Mouse (Mus musculus) C2C12 (cell line): ENCODE measurements at regions not wholly inside any gene's neighbourhood (a gene's known extent, or its start where the extent isn't known, plus 50 kb on each side); places are given as distances from the start of the nearest gene placed in this dataset.

Source experiments
- H3K27me3 ChIP-seq: one replicate; pipeline ENCODE4 v1.6.1; 2011; ENCODE audit not compliant: control insufficient read depth, insufficient read depth, insufficient read length
- H3K36me3 ChIP-seq: one replicate; pipeline ENCODE4 v1.6.1; 2011; ENCODE audit not compliant: control insufficient read depth, insufficient read depth
- H3K4me3 ChIP-seq: one replicate; pipeline ENCODE4 v1.5.1; 2011; ENCODE audit warnings: mild to moderate bottlenecking, control low read depth; ENCODE audit not compliant: poor library complexity, insufficient read depth, severe bottlenecking
- H3K79me2 ChIP-seq: one replicate; pipeline ENCODE4 v1.6.1; 2011; ENCODE audit not compliant: control insufficient read depth, insufficient read depth
- H3K79me3 ChIP-seq: one replicate; pipeline ENCODE4 v1.6.1; 2011; ENCODE audit warnings: low read depth, control low read depth
- H3ac ChIP-seq: one replicate; pipeline ENCODE3; 2011; ENCODE audit warnings: low read depth; ENCODE audit not compliant: control insufficient read depth, insufficient read length
- CEBPB ChIP-seq: IDR thresholded peaks from one replicate; pipeline ENCODE4 v1.6.1; 2011; ENCODE audit warnings: low read depth, mild to moderate bottlenecking, control low read depth, moderate library complexity
- CTCF ChIP-seq: IDR thresholded peaks from one replicate; pipeline ENCODE4 v1.5.1; 2011; ENCODE audit not compliant: control insufficient read depth, insufficient read depth, insufficient read length
- FOSL1 ChIP-seq: IDR thresholded peaks from one replicate; pipeline ENCODE4 v1.8.0; 2011; ENCODE audit warnings: mild to moderate bottlenecking, low read length; ENCODE audit not compliant: poor library complexity, insufficient read depth, severe bottlenecking
- MAX ChIP-seq: IDR thresholded peaks from one replicate; pipeline ENCODE4 v1.6.1; 2011; ENCODE audit warnings: mild to moderate bottlenecking, control low read depth
- MYOD1 ChIP-seq: IDR thresholded peaks from one replicate; pipeline ENCODE4 v1.6.1; 2011; ENCODE audit warnings: low read depth; ENCODE audit not compliant: control insufficient read depth, insufficient read length
- MYOG ChIP-seq: IDR thresholded peaks from one replicate; pipeline ENCODE4 v1.6.1; 2011; ENCODE audit not compliant: control insufficient read depth, insufficient read length; ENCODE audit errors: extremely low read depth
- USF1 ChIP-seq: IDR thresholded peaks from one replicate; pipeline ENCODE4 v1.6.1; 2011; ENCODE audit warnings: low read depth, mild to moderate bottlenecking, control low read depth, moderate library complexity

DNA sequence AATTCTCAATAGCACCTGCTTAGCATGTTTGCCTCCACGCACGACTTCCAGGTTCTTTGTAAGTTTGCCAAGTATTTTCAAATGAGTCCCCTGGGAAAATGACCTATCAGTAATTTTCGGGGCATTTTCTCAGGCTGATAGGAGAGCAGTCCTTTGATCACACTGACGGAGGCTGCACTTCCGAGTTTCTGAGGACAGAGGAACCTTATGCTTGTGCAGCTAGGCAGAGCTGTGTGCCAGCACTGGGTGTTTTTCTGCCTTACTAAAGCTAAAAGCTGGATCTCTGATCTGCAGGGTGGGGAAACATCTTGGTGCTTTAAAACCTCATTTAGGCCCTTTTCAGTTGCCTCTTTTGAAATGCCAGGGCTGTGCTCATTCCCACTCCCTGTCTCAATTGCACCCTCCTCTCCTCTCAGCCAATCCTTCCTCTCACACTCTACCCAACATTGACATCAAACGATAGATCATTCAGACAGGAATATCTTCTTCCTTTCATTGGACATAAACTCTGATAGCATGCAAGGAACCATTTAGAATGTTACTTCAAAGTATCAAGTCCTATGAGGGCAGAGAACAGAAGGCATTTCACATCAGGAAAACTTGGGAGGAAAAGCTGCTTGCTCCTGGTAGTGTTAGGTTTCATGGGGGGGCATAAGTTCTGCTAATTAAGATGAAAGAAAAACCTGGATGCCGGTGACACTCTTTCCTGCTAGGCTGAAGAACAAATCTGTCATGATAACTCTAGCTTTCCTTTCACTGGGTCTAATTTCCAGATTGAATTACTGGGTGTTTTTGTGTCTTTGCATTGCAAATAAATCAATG is 95.3 kb downstream of the Lurap1l start:
- Histone ChIP-seq H3K36me3 (no peaks in the 10 kb centered on the region), H3K4me3 (no peak overlapping the region), H3K79me3 (no peaks in the 10 kb centered on the region), H3K79me2 (no peaks in the 10 kb centered on the region), H3ac (no peak overlapping the region), H3K27me3 (no peaks in the 10 kb centered on the region)
- TF ChIP-seq FOSL1 (no peak), CTCF (no peak), MAX (no peak), USF1 (no peak)

DNA sequence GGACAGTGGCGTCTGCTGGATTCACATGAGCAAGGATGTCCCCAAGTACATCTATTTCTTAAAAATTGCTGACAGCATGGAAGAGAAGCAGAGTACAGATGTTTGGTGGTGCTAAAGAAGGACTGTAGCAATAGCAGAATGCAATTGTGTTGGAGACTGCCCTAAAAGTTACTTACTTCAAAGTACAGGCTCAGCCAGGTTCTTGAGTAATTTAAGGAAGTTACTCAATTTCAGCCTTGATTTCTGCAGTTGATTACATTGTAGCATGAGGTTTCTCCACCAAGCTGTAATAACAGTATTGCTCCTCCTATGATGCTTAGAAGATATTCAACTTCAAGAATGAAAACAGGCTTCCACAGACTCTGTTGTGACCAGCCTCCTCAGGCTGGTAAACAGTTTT is 96.1 kb downstream of the Lurap1l start:
- Histone ChIP-seq H3K4me3 (no peak overlapping the region), H3K79me3 (no peaks in the 10 kb centered on the region), H3ac (no peak overlapping the region), H3K27me3 (no peaks in the 10 kb centered on the region), H3K79me2 (no peaks in the 10 kb centered on the region), H3K36me3 (no peaks in the 10 kb centered on the region)
- TF ChIP-seq FOSL1, result no peak
- no peak for TF ChIP-seq USF1
- no peak for TF ChIP-seq MAX

DNA sequence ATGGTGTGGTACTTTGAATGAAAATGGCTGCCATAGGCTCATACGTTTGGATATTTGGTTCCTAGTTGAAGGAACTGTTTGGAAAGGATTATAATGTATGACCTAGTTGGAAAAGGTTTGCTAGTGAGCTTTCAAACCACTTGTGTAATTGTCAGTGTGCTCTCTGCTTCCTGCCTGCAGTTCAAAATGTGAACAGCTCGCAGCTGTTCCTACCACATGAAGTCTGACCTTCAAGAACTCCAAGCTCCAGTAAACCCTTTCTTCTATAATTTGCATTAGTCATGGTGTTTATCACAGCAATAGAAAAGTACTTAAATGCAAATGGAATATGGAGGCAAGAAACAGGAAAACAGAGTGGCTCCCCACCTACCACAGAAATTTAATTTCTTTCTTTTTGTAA is 111.4 kb downstream of the Lurap1l start:
- no peaks in the 10 kb centered on the region for H3K79me2 ChIP-seq
- no peaks in the 10 kb centered on the region for H3K27me3 ChIP-seq
- no peaks in the 10 kb centered on the region for H3K79me3 ChIP-seq
- TF ChIP-seq CTCF (no peak), MYOD1 (no peak), USF1 (no peak)
- H3K36me3 ChIP-seq, result no peaks in the 10 kb centered on the region
- no peak overlapping the region for H3ac ChIP-seq
- no peak overlapping the region for H3K4me3 ChIP-seq

DNA sequence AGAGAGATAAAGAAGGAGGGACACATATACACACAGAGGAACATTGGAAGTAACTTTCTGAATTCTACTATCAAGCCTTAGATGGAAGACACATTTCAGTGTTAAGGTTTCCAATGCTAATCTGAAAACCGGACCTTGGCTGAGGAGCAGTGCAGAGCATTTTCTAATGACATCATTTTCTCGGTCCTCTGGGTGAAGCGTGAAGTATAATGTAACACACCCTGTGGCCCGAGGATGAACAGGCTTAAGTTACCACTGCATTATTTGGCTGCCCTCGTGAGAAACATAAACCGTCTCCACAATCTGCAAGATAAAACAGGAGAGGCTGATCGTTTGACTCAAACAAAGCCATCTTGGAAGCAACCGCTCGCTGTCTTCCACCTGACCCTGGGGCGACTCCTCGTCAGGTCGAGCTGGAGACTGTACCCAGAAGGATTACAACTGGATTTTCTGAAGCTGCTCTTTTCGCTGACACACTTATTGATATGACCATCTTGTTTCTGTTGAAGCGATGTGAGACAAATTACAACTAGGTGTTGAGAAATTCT is 113.1 kb downstream of the Lurap1l start:
- Histone ChIP-seq H3K79me3 (no peaks in the 10 kb centered on the region), H3K27me3 (no peaks in the 10 kb centered on the region), H3ac (no peak overlapping the region), H3K4me3 (no peak overlapping the region), H3K36me3 (no peaks in the 10 kb centered on the region), H3K79me2 (no peaks in the 10 kb centered on the region)
- TF ChIP-seq USF1 (no peak), CTCF (no peak), FOSL1 (no peak), MYOG (no peak), CEBPB (no peak), MYOD1 (no peak), MAX (no peak)

DNA sequence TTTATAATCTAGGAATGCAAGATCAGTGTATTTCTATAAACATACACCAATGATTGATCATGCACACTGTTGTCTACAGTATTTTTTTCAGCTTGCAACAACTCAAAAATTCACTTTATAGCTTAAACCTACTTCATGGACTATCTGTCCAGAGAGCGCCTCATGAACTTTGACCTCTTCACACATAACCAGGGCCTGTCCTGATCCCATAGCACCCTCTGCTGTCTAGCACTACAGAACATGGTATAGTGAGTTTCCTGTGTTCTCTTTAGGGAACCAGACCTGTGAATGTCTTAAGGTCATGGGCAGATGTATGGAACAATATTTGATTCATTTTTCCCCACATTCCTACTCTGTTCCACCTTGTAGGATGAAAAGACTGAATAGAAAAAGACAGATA is 117.1 kb downstream of the Lurap1l start:
- no peak overlapping the region for H3K4me3 ChIP-seq
- H3K79me3 ChIP-seq, result no peaks in the 10 kb centered on the region
- H3ac ChIP-seq, result no peak overlapping the region
- H3K36me3 ChIP-seq, result no peaks in the 10 kb centered on the region
- H3K79me2 ChIP-seq, result no peaks in the 10 kb centered on the region
- no peak for TF ChIP-seq MAX
- TF ChIP-seq USF1, result no peak
- no peak for TF ChIP-seq CTCF
- TF ChIP-seq MYOG, result no peak
- no peak for TF ChIP-seq CEBPB
- TF ChIP-seq FOSL1, result no peak
- TF ChIP-seq MYOD1, result no peak
- no peaks in the 10 kb centered on the region for H3K27me3 ChIP-seq

DNA sequence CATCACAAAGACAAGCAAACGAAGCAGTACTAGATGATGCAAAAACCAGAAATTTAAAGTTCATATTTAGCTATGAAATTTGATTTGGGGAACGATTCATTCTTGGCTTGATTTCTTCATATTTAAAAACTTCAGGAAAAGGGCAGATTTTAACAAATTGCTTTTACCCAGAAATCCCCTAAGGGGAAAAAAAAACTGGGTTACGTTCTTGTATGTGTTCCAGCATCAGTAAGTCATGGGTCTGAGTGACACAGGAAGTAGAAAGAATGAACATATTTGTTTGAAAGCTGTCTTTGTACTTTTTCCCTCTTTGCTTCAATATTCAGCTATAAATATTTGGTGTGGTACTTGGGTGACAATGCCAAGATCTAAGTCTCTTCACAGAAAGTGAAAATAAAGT is 120.2 kb downstream of the Lurap1l start:
- H3K79me3 ChIP-seq, result no peaks in the 10 kb centered on the region
- H3ac ChIP-seq, result no peak overlapping the region
- no peaks in the 10 kb centered on the region for H3K27me3 ChIP-seq
- no peak overlapping the region for H3K4me3 ChIP-seq
- H3K79me2 ChIP-seq, result no peaks in the 10 kb centered on the region
- no peaks in the 10 kb centered on the region for H3K36me3 ChIP-seq
- TF ChIP-seq MYOG (no peak), CTCF (no peak), MAX (no peak)
